Mouse (Mus musculus) heart, postnatal 0 days (tissue): Measurements from ENCODE around the gene Tril. TPM values are rescaled to one million over a fixed set of nuclear protein-coding genes. Genes with fewer than 3 reads are reported as not detected.

Source experiments
- ATAC-seq: fragments of 200-750 bp; cut with Nextera tagmentation; 2 replicates; pipeline ENCODE4 v1.8.0; 2017; ENCODE audit warnings: low read depth, moderate number of reproducible peaks, moderate library complexity; ENCODE audit not compliant: insufficient read depth
- DNase-seq: peaks from one replicate; pipeline ENCODE4 v3.0.0-alpha.2; 2016; ENCODE audit warnings: low spot score
- H3K27ac ChIP-seq: fragments of 300-500 bp; sonication (generic); 2 replicates; pipeline ENCODE4 v1.5.1; 2014; ENCODE audit warnings: low read depth, mild to moderate bottlenecking
- H3K27me3 ChIP-seq: fragments of 300-500 bp; sonication (generic); 2 replicates; pipeline ENCODE4 v1.6.1; 2014; ENCODE audit warnings: low read length, mixed read lengths; ENCODE audit not compliant: control insufficient read depth, insufficient read depth
- H3K36me3 ChIP-seq: fragments of 300-500 bp; sonication (generic); replicated peaks from 2 replicates; pipeline ENCODE4 v1.6.1; 2014; ENCODE audit warnings: low read length, mixed read lengths; ENCODE audit not compliant: control insufficient read depth, insufficient read depth
- H3K4me1 ChIP-seq: fragments of 300-500 bp; sonication (generic); 2 replicates; pipeline ENCODE4 v1.6.1; 2014; ENCODE audit warnings: antibody characterized with exemption; ENCODE audit not compliant: control insufficient read depth, insufficient read depth
- H3K4me2 ChIP-seq: fragments of 300-500 bp; sonication (generic); 2 replicates; pipeline ENCODE4 v1.6.1; 2014; ENCODE audit warnings: low read depth, mild to moderate bottlenecking, low read length, moderate library complexity
- H3K4me3 ChIP-seq: fragments of 300-500 bp; sonication (generic); 2 replicates; pipeline ENCODE4 v1.5.1; 2014; ENCODE audit warnings: low read depth, low read length
- H3K9ac ChIP-seq: fragments of 300-500 bp; sonication (generic); replicated peaks from 2 replicates; pipeline ENCODE4 v1.6.1; 2014; ENCODE audit warnings: low read depth, low read length, mixed read lengths
- H3K9me3 ChIP-seq: fragments of 300-500 bp; sonication (generic); replicated peaks from 2 replicates; pipeline ENCODE4 v1.6.1; 2016; ENCODE audit warnings: low read length; ENCODE audit not compliant: control insufficient read depth
- CTCF ChIP-seq: IDR thresholded peaks from 2 replicates; pipeline ENCODE4 v1.5.1; 2016; ENCODE audit warnings: antibody characterized with exemption, control low read depth, low read depth
- EP300 ChIP-seq: IDR thresholded peaks from 2 replicates; pipeline ENCODE4 v1.6.1; 2016; ENCODE audit warnings: antibody characterized with exemption, low read depth
- WGBS: fragments of 180-500 bp; shearing (Covaris S2); extraction: QIAGEN DNeasy Blood & Tissue Kit; methylation state at CpG from one replicate; pipeline ENCODE4 v1.1.7; 2014; 5-methylcytosine and 5-hydroxymethylcytosine counted together
- polyA plus RNA-seq: library from polyadenylated mRNA; unstranded; fragments of >200 nt; fragmentation: Nextera tagmentation; extraction: Ambion mirVana; gene quantifications from 2 replicates; pipeline ENCODE4 v1.2.1, GENCODE M21; 2015
- total RNA-seq: library from RNA; depleted of rRNA; stranded (reverse); fragments of >200 nt; gene quantifications from 2 replicates; pipeline ENCODE4 v1.2.3, GENCODE M21; 2014; ENCODE audit warnings: low replicate concordance

Tril gene
- total and polyA plus RNA-seq, 2 experiments from 2014 or later, result 3.9 to 6.4 TPM

GRCm38 (mm10) chr6:53816661-53817060, 4.0 kb downstream of the Tril start:
- no peak overlapping the region for H3K4me3 ChIP-seq
- ATAC-seq, result no peak
- no peak for TF ChIP-seq EP300
- no peak for TF ChIP-seq CTCF
- H3K9ac ChIP-seq, result no peak overlapping the region
- no peak for DNase-seq
- H3K27ac ChIP-seq, result no peak overlapping the region
- H3K36me3 ChIP-seq, result no peaks in the 10 kb centered on the region
- peaks cover 20% of the 10 kb centered on the region; the same call in 1 of the 2 replicates for H3K4me1 ChIP-seq
- H3K4me2 ChIP-seq, result no peak overlapping the region
- peaks cover 38% of the 10 kb centered on the region for H3K27me3 ChIP-seq
- no peaks in the 10 kb centered on the region for H3K9me3 ChIP-seq
- WGBS, result 81% methylated on average over 8 of the region's 8 CpGs

- DNase-seq, result no peak
- ATAC-seq, result no peak
- 69% methylated on average over 7 of the region's 7 CpGs for WGBS
- H3K27ac ChIP-seq, result no peak overlapping the region
- H3K4me2 ChIP-seq, result no peak overlapping the region
- no peak for TF ChIP-seq CTCF
- no peak for TF ChIP-seq EP300
- peaks cover 20% of the 10 kb centered on the region; the same call in 1 of the 2 replicates for H3K4me1 ChIP-seq
- no peak overlapping the region for H3K4me3 ChIP-seq
- no peaks in the 10 kb centered on the region for H3K36me3 ChIP-seq
- peaks cover 31% of the 10 kb centered on the region for H3K27me3 ChIP-seq
- no peaks in the 10 kb centered on the region for H3K9me3 ChIP-seq
- no peak overlapping the region for H3K9ac ChIP-seq
These were observed 4.9 kb downstream of the Tril start for GRCm38 (mm10) chr6:53815691-53816090.

- Histone ChIP-seq H3K4me3 (no peak overlapping the region), H3K4me2 (no peak overlapping the region), H3K9ac (no peak overlapping the region), H3K36me3 (no peaks in the 10 kb centered on the region), H3K9me3 (no peaks in the 10 kb centered on the region), H3K27ac (no peak overlapping the region), H3K27me3 (peaks cover 23% of the 10 kb centered on the region), H3K4me1 (peaks cover 16% of the 10 kb centered on the region; the same call in 1 of the 2 replicates)
- TF ChIP-seq EP300 (no peak), CTCF (no peak)
- ATAC-seq (no peak), DNase-seq (no peak)
These were observed 6.4 kb downstream of the Tril start for GRCm38 (mm10) chr6:53814214-53814613.

- no peak overlapping the region for H3K4me3 ChIP-seq
- peaks cover 3% of the 10 kb centered on the region for H3K27me3 ChIP-seq
- no peak overlapping the region for H3K9ac ChIP-seq
- H3K9me3 ChIP-seq, result no peaks in the 10 kb centered on the region
- 62% methylated on average over 3 of the region's 3 CpGs for WGBS
- no peak overlapping the region for H3K4me2 ChIP-seq
- TF ChIP-seq EP300, result no peak
- peak; percentile 26; the same call in 1 of the 2 replicates for TF ChIP-seq CTCF
- no peak for DNase-seq
- no peaks in the 10 kb centered on the region for H3K36me3 ChIP-seq
- no peak for ATAC-seq
- H3K4me1 ChIP-seq, result no peaks in the 10 kb centered on the region
- H3K27ac ChIP-seq, result no peak overlapping the region
These were observed 8.4 kb downstream of the Tril start for GRCm38 (mm10) chr6:53812242-53812641.

- DNase-seq, result no peak
- 69% methylated on average over 9 of the region's 9 CpGs for WGBS
- H3K27ac ChIP-seq, result no peak overlapping the region
- H3K4me3 ChIP-seq, result no peak overlapping the region
- TF ChIP-seq CTCF, result no peak
- no peak for TF ChIP-seq EP300
- H3K4me2 ChIP-seq, result no peak overlapping the region
- no peaks in the 10 kb centered on the region for H3K27me3 ChIP-seq
- no peaks in the 10 kb centered on the region for H3K9me3 ChIP-seq
- no peak for ATAC-seq
- H3K4me1 ChIP-seq, result no peaks in the 10 kb centered on the region
- no peaks in the 10 kb centered on the region for H3K36me3 ChIP-seq
- no peak overlapping the region for H3K9ac ChIP-seq
These were observed 11.8 kb downstream of the Tril start for GRCm38 (mm10) chr6:53808801-53809200.

- no peaks in the 10 kb centered on the region for H3K36me3 ChIP-seq
- H3K4me2 ChIP-seq, result no peak overlapping the region
- no peak for DNase-seq
- no peak for ATAC-seq
- H3K9ac ChIP-seq, result no peak overlapping the region
- H3K4me3 ChIP-seq, result no peak overlapping the region
- H3K27me3 ChIP-seq, result no peaks in the 10 kb centered on the region
- no peaks in the 10 kb centered on the region for H3K4me1 ChIP-seq
- WGBS, result 50% methylated on average over 3 of the region's 3 CpGs
- no peak for TF ChIP-seq EP300
- no peak for TF ChIP-seq CTCF
- no peaks in the 10 kb centered on the region for H3K9me3 ChIP-seq
- no peak overlapping the region for H3K27ac ChIP-seq
These were observed 13.4 kb downstream of the Tril start for GRCm38 (mm10) chr6:53807185-53807584.
